Mouse (Mus musculus): ENCODE data around the gene Bhlhe23. TPM values are rescaled to one million over a fixed set of nuclear protein-coding genes. Genes with fewer than 3 reads are reported as not detected.

Gene Bhlhe23
- polyA plus RNA-seq, 1 experiment from 2014 or later: not detected

- WGBS (ENCODE audit: insufficient replicate concordance): 58% methylated on average over 2 of the region's 2 CpGs
- no peaks in the 10 kb centered on the region; the same call in 1 of the 2 replicates for H3K36me3 ChIP-seq (ENCODE audit: control insufficient read depth, insufficient read depth)
- no peaks in the 10 kb centered on the region for H3K27me3 ChIP-seq (ENCODE audit: control insufficient read depth, insufficient read depth, low read depth, low read length)
- H3K27ac ChIP-seq (ENCODE audit: low read length): no peak overlapping the region
- H3K9me3 ChIP-seq (replicated peaks; ENCODE audit: control insufficient read depth, low read length): no peaks in the 10 kb centered on the region
- no peak overlapping the region for H3K4me3 ChIP-seq (ENCODE audit: low read depth, low read length)
- no peak for ATAC-seq (ENCODE audit: low read depth)
- H3K4me2 ChIP-seq (ENCODE audit: low read depth, low read length): no peak overlapping the region
- no peaks in the 10 kb centered on the region for H3K4me1 ChIP-seq (ENCODE audit: control insufficient read depth, low read depth, low read length)
- H3K9ac ChIP-seq (ENCODE audit: low read depth, low read length): no peak overlapping the region
Measured at GRCm38 (mm10) chr2:180737984-180738383, 38.7 kb downstream of the Bhlhe23 start.

GRCm38 (mm10) chr2:180735232-180735631, 41.5 kb downstream of the Bhlhe23 start:
- Histone ChIP-seq H3K27me3 (ENCODE audit: control insufficient read depth, insufficient read depth, low read depth, low read length) (no peaks in the 10 kb centered on the region), H3K9me3 (replicated peaks; ENCODE audit: control insufficient read depth, low read length) (no peaks in the 10 kb centered on the region), H3K36me3 (ENCODE audit: control insufficient read depth, insufficient read depth) (no peaks in the 10 kb centered on the region; the same call in 1 of the 2 replicates), H3K27ac (ENCODE audit: low read length) (no peak overlapping the region), H3K4me3 (ENCODE audit: low read depth, low read length) (no peak overlapping the region), H3K4me2 (ENCODE audit: low read depth, low read length) (no peak overlapping the region), H3K9ac (ENCODE audit: low read depth, low read length) (no peak overlapping the region), H3K4me1 (ENCODE audit: control insufficient read depth, low read depth, low read length) (peaks cover 3% of the 10 kb centered on the region)
- WGBS (ENCODE audit: insufficient replicate concordance): 65% methylated on average over 7 of the region's 7 CpGs
- no peak for ATAC-seq (ENCODE audit: low read depth)

- Histone ChIP-seq H3K4me3 (ENCODE audit: low read depth, low read length) (no peak overlapping the region), H3K27ac (ENCODE audit: low read length) (no peak overlapping the region), H3K9ac (ENCODE audit: low read depth, low read length) (no peak overlapping the region), H3K27me3 (ENCODE audit: control insufficient read depth, insufficient read depth, low read depth, low read length) (no peaks in the 10 kb centered on the region), H3K4me2 (ENCODE audit: low read depth, low read length) (no peak overlapping the region), H3K4me1 (ENCODE audit: control insufficient read depth, low read depth, low read length) (peaks cover 18% of the 10 kb centered on the region), H3K9me3 (replicated peaks; ENCODE audit: control insufficient read depth, low read length) (no peaks in the 10 kb centered on the region), H3K36me3 (ENCODE audit: control insufficient read depth, insufficient read depth) (no peaks in the 10 kb centered on the region)
- 0 out of 2 replicates have a peak, but pooled peaks have one; percentile 42 for ATAC-seq (ENCODE audit: low read depth)
- WGBS (ENCODE audit: insufficient replicate concordance): 36% methylated on average over 6 of the region's 6 CpGs
Measured at GRCm38 (mm10) chr2:180731984-180732383, 44.7 kb downstream of the Bhlhe23 start.

GRCm38 (mm10) chr2:180731036-180731435, 45.7 kb downstream of the Bhlhe23 start:
- no peaks in the 10 kb centered on the region for H3K27me3 ChIP-seq (ENCODE audit: control insufficient read depth, insufficient read depth, low read depth, low read length)
- ATAC-seq (ENCODE audit: low read depth): no peak
- H3K9ac ChIP-seq (ENCODE audit: low read depth, low read length): no peak overlapping the region
- no peaks in the 10 kb centered on the region for H3K36me3 ChIP-seq (ENCODE audit: control insufficient read depth, insufficient read depth)
- H3K4me3 ChIP-seq (ENCODE audit: low read depth, low read length): no peak overlapping the region
- peaks cover 27% of the 10 kb centered on the region for H3K4me1 ChIP-seq (ENCODE audit: control insufficient read depth, low read depth, low read length)
- H3K4me2 ChIP-seq (ENCODE audit: low read depth, low read length): no peak overlapping the region
- 50% methylated on average over 3 of the region's 3 CpGs for WGBS (ENCODE audit: insufficient replicate concordance)
- no peaks in the 10 kb centered on the region for H3K9me3 ChIP-seq (replicated peaks; ENCODE audit: control insufficient read depth, low read length)
- H3K27ac ChIP-seq (ENCODE audit: low read length): no peak overlapping the region

DNA sequence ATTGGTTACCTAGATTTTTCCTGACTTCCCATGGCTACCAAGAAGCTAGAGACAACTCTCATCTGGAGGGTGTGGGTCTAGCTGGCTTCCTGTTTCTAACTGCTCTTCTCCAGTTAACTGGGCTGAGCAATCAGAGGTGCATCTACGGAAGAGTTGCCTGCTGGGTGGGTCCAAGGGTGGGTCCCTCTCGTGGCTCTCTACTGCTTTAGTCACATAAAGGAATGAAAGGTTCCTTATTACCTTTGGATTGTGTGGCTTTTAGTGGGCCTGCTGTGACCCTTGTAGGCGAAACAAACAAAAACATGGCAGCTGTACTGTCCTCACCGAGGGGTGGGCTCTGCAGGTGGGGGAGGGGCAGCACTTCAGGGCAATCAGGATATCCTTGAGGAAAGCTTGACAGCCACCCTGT, 49.1 kb downstream of the Bhlhe23 start:
- Histone ChIP-seq H3K36me3 (ENCODE audit: control insufficient read depth, insufficient read depth) (peaks cover 18% of the 10 kb centered on the region), H3K4me1 (ENCODE audit: control insufficient read depth, low read depth, low read length) (peaks cover 51% of the 10 kb centered on the region), H3K4me3 (ENCODE audit: low read depth, low read length) (no peak overlapping the region), H3K27me3 (ENCODE audit: control insufficient read depth, insufficient read depth, low read depth, low read length) (no peaks in the 10 kb centered on the region), H3K9me3 (replicated peaks; ENCODE audit: control insufficient read depth, low read length) (no peaks in the 10 kb centered on the region), H3K9ac (ENCODE audit: low read depth, low read length) (no peak overlapping the region), H3K27ac (ENCODE audit: low read length) (0 out of 2 replicates have a peak overlapping the region, but pooled peaks have one; percentile 17), H3K4me2 (ENCODE audit: low read depth, low read length) (no peak overlapping the region)
- WGBS (ENCODE audit: insufficient replicate concordance): 37% methylated on average over 4 of the region's 4 CpGs
- ATAC-seq (ENCODE audit: low read depth): no peak

DNA sequence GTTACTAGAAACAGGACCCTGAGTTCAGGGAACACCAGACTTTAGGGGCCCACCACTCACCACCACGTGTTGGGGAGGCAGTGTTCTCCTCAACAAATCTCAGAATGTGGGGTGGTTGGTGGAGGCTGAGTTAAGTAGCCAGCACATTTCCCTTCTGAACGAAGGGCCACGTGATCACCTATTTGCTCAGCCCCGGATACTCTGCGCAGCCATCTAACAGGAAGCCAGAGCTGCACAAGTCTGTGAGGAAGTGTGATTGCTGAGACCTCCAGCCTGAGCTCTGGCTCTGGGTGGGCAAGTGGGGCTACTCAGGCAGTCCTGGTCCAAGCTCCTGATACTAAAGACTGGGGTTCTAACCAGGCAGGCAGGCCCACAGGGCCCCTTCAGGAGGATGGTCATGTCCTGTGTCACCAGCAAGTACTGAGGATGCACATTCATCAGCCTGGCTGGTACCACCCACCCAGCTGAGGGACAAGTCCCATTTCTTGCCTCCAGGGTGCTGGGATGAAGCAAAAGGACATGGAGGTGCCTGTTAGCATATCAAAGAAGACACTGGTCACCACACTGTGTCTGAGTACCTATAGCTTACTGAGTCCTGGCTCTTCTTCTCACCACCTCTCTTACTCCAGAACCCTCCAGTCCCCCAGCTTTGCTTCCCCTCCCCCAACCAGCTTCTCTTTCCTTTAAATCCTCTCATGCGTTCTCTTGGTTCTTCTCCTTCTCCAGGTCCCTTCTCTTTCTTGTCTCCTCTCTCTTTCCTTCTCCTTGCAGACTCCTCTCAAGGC, 49.9 kb downstream of the Bhlhe23 start:
- ATAC-seq (ENCODE audit: low read depth): no peak
- Histone ChIP-seq H3K27me3 (ENCODE audit: control insufficient read depth, insufficient read depth, low read depth, low read length) (no peaks in the 10 kb centered on the region), H3K4me2 (ENCODE audit: low read depth, low read length) (peak overlapping the region; percentile 52), H3K4me1 (ENCODE audit: control insufficient read depth, low read depth, low read length) (peaks cover 49% of the 10 kb centered on the region), H3K36me3 (ENCODE audit: control insufficient read depth, insufficient read depth) (peaks cover 26% of the 10 kb centered on the region), H3K4me3 (ENCODE audit: low read depth, low read length) (peak overlapping the region; percentile 59), H3K9me3 (replicated peaks; ENCODE audit: control insufficient read depth, low read length) (no peaks in the 10 kb centered on the region), H3K27ac (ENCODE audit: low read length) (peak overlapping the region; percentile 37), H3K9ac (ENCODE audit: low read depth, low read length) (peak overlapping the region; percentile 11)
- WGBS (ENCODE audit: insufficient replicate concordance): 14% methylated on average over 6 of the region's 6 CpGs

GRCm38 (mm10) chr2:180725856-180726629, 50.7 kb downstream of the Bhlhe23 start:
- 16% methylated on average over 7 of the region's 8 CpGs for WGBS (ENCODE audit: insufficient replicate concordance)
- Histone ChIP-seq H3K27ac (ENCODE audit: low read length) (peak overlapping the region; percentile 61), H3K27me3 (ENCODE audit: control insufficient read depth, insufficient read depth, low read depth, low read length) (no peaks in the 10 kb centered on the region), H3K36me3 (ENCODE audit: control insufficient read depth, insufficient read depth) (peaks cover 34% of the 10 kb centered on the region), H3K4me3 (ENCODE audit: low read depth, low read length) (peak overlapping the region; percentile 59), H3K9me3 (replicated peaks; ENCODE audit: control insufficient read depth, low read length) (no peaks in the 10 kb centered on the region), H3K9ac (ENCODE audit: low read depth, low read length) (peak overlapping the region; percentile 34), H3K4me1 (ENCODE audit: control insufficient read depth, low read depth, low read length) (peaks cover 49% of the 10 kb centered on the region), H3K4me2 (ENCODE audit: low read depth, low read length) (peak overlapping the region; percentile 52)
- no peak for ATAC-seq (ENCODE audit: low read depth)

DNA sequence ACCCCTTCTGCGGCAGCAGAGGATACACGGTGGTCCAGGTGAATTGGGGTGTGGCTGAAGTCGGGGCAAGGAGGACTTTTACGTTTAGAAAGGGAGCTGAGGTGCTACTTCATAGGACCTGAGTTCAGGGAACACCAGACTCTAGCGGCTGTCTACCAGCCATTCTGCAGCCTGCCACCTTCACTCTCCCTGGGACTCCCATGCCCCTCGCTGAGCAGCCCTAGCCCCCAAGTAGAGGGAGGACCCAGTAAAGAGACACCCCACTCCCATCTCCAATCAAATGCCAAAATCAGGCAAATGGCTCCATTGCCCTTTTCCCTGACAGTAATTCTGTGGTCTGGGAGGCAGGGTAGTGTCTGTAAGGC, 51.3 kb downstream of the Bhlhe23 start:
- peak overlapping the region; percentile 59 for H3K4me3 ChIP-seq (ENCODE audit: low read depth, low read length)
- H3K36me3 ChIP-seq (ENCODE audit: control insufficient read depth, insufficient read depth): peaks cover 40% of the 10 kb centered on the region
- peaks cover 49% of the 10 kb centered on the region for H3K4me1 ChIP-seq (ENCODE audit: control insufficient read depth, low read depth, low read length)
- ATAC-seq (ENCODE audit: low read depth): peak; percentile 4; the same call in 1 of the 2 replicates
- H3K27me3 ChIP-seq (ENCODE audit: control insufficient read depth, insufficient read depth, low read depth, low read length): no peaks in the 10 kb centered on the region
- H3K9me3 ChIP-seq (replicated peaks; ENCODE audit: control insufficient read depth, low read length): no peaks in the 10 kb centered on the region
- whole genome bisulfite sequencing (ENCODE audit: insufficient replicate concordance): 5% methylated on average over 6 of the region's 6 CpGs
- peak overlapping the region; percentile 34 for H3K9ac ChIP-seq (ENCODE audit: low read depth, low read length)
- peak overlapping the region; percentile 61 for H3K27ac ChIP-seq (ENCODE audit: low read length)
- H3K4me2 ChIP-seq (ENCODE audit: low read depth, low read length): peak overlapping the region; percentile 52

Data from liver, embryonic 16.5 days (tissue).